Mouse (Mus musculus): ENCODE measurements around the gene Scgb2b11. TPM values are rescaled to one million over a fixed set of nuclear protein-coding genes. Genes with fewer than 3 reads are reported as not detected.

Gene Scgb2b11
- not detected in 2 replicates for polyA plus RNA-seq (2012; rRNA removed; ENCODE audit: low replicate concordance)

DNA sequence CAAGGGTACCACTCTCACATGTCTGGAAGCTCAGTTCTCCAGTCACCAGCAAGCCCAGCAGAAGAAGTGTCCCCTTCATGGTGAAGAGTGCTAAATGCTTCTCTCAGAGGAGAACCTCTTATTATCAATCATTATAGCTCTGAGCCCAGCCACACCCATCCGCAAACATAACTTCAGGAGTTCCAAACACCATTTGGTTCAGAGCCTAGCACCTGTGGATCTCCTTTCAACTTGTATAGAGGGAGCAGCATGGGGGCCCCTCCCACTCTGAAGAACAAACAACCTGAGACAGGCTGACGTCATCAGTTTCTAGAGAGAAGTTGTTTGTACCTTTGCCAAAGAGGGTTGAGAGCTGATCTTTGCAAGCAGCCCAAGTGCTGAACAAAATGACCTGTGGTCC, at the start of gene Scgb2b11:
Gene Scgb2b11 (minus strand): TSS at position 101 of the 400 bp plus-strand sequence.

DNA sequence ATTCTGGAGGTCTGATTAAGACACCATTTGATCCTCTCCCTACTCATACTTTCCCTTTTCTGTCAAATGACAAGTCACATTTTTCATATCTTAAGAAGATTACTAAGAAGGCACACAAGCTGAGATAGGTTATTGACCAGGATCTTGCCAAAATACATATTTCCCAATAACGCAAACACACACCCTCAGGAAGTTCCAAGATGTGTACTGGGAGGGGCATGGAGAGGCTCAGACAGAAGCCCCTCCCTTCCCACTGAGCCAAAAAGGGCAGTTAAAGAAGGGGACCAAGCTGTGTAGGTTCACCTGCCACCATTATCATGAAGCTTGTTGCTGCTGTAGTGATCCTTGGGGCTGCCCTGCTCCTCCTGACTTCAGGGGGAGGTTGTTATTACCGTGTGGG, 11.6 kb upstream of the Scgb2b11 start, which contains the start of gene Scgb1b11:
Gene Scgb1b11 (plus strand): TSS at position 301 of the 400 bp plus-strand sequence.

Other genes with a start within 250 kb of the Scgb2b11 start
- gene Scgb1b10, start 110.3 kb downstream of the Scgb2b11 start, polyA plus RNA-seq (2012; rRNA removed; ENCODE audit: low replicate concordance) = not detected in 2 replicates
- gene Scgb1b11, start 11.7 kb upstream of the Scgb2b11 start, polyA plus RNA-seq (2012; rRNA removed; ENCODE audit: low replicate concordance) = not detected in 2 replicates
- not detected in 2 replicates for gene Scgb2b12, start 116.1 kb upstream of the Scgb2b11 start, polyA plus RNA-seq (2012; rRNA removed; ENCODE audit: low replicate concordance)
- not detected in 2 replicates for gene Scgb1b12, start 123.0 kb upstream of the Scgb2b11 start, polyA plus RNA-seq (2012; rRNA removed; ENCODE audit: low replicate concordance)
- not detected in 2 replicates for gene Scgb1b29, start 230.4 kb upstream of the Scgb2b11 start, polyA plus RNA-seq (2012; rRNA removed; ENCODE audit: low replicate concordance)

All from mammary gland, adult 2 months (tissue).